Mouse (Mus musculus) forebrain, embryonic 13.5 days (tissue): ENCODE results near the gene Sptssb. TPM values are rescaled to one million over a fixed set of nuclear protein-coding genes. Genes with fewer than 3 reads are reported as not detected.

Experiments used
- ATAC-seq: fragments of 200-750 bp; cut with Nextera tagmentation; 2 replicates; pipeline ENCODE4 v1.8.0; 2017
- H3K27ac ChIP-seq: fragments of 300-500 bp; sonication (generic); 2 replicates; pipeline ENCODE4 v1.5.1; 2015; ENCODE audit warnings: inconsistent platforms, mild to moderate bottlenecking, moderate library complexity
- H3K27me3 ChIP-seq: fragments of 300-500 bp; sonication (generic); 2 replicates; pipeline ENCODE4 v1.6.1; 2015; ENCODE audit warnings: mild to moderate bottlenecking, inconsistent platforms
- H3K36me3 ChIP-seq: fragments of 300-500 bp; sonication (generic); 2 replicates; pipeline ENCODE4 v1.6.1; 2015; ENCODE audit warnings: mild to moderate bottlenecking, inconsistent platforms; ENCODE audit not compliant: poor library complexity, severe bottlenecking
- H3K4me1 ChIP-seq: fragments of 300-500 bp; sonication (generic); 2 replicates; pipeline ENCODE4 v1.6.1; 2015; ENCODE audit warnings: inconsistent platforms
- H3K4me2 ChIP-seq: fragments of 300-500 bp; sonication (generic); 2 replicates; pipeline ENCODE4 v1.6.1; 2015; ENCODE audit warnings: inconsistent platforms, mild to moderate bottlenecking, moderate library complexity
- H3K4me3 ChIP-seq: fragments of 300-500 bp; sonication (generic); 2 replicates; pipeline ENCODE4 v1.5.1; 2015; ENCODE audit warnings: mild to moderate bottlenecking, inconsistent platforms
- H3K9ac ChIP-seq: fragments of 300-500 bp; sonication (generic); 2 replicates; pipeline ENCODE4 v1.6.1; 2015; ENCODE audit warnings: mild to moderate bottlenecking, inconsistent platforms
- H3K9me3 ChIP-seq: fragments of 300-500 bp; sonication (generic); replicated peaks from 2 replicates; pipeline ENCODE4 v1.6.1; 2016; ENCODE audit warnings: inconsistent platforms
- WGBS: fragments of 180-500 bp; shearing (Covaris S2); methylation state at CpG from one replicate; pipeline ENCODE4 v1.1.7; 2015; 5-methylcytosine and 5-hydroxymethylcytosine counted together
- polyA plus RNA-seq: library from polyadenylated mRNA; unstranded; fragments of >200 nt; fragmentation: Nextera tagmentation; extraction: Ambion mirVana; gene quantifications from 2 replicates; pipeline ENCODE4 v1.2.1, GENCODE M21; 2015

The Sptssb gene
- polyA plus RNA-seq, 1 experiment from 2014 or later = not detected

DNA sequence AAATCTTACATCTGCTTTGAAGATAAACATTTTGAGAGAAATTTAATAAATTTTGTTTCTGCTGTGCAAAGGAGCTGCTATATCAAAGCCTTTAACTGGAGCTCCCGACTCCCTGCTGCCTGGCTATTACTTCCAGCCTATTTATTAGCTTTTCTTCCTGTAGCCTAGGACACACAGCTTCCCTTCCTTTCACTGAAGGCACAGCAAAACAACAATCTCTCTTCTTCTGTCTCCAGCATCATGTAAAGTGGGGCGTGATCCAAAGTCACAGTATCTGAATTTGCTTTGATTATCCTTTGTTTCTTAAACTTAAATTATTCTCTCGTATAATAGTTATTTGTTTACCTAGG lies 39.9 kb downstream of the Sptssb start:
- H3K27ac ChIP-seq = no peak overlapping the region
- H3K36me3 ChIP-seq = no peaks in the 10 kb centered on the region
- ATAC-seq = no peak
- no peaks in the 10 kb centered on the region for H3K4me1 ChIP-seq
- no peak overlapping the region for H3K4me3 ChIP-seq
- WGBS = 28% methylated on average over 3 of the region's 3 CpGs
- H3K9me3 ChIP-seq = no peaks in the 10 kb centered on the region
- no peak overlapping the region for H3K4me2 ChIP-seq
- H3K9ac ChIP-seq = no peak overlapping the region
- H3K27me3 ChIP-seq = no peaks in the 10 kb centered on the region

- Histone ChIP-seq H3K4me3 (no peak overlapping the region), H3K27ac (no peak overlapping the region), H3K36me3 (no peaks in the 10 kb centered on the region), H3K4me1 (no peaks in the 10 kb centered on the region), H3K9ac (no peak overlapping the region), H3K27me3 (no peaks in the 10 kb centered on the region), H3K4me2 (no peak overlapping the region), H3K9me3 (no peaks in the 10 kb centered on the region)
- WGBS = 75% methylated on average over 7 of the region's 7 CpGs
- ATAC-seq = no peak
Observed at GRCm38 (mm10) chr3:69819146-69819850, 40.4 kb downstream of the Sptssb start.

GRCm38 (mm10) chr3:69818466-69818865 lies 41.3 kb downstream of the Sptssb start:
- H3K9me3 ChIP-seq = no peaks in the 10 kb centered on the region
- no peaks in the 10 kb centered on the region for H3K27me3 ChIP-seq
- no peak overlapping the region for H3K4me3 ChIP-seq
- no peaks in the 10 kb centered on the region for H3K4me1 ChIP-seq
- H3K36me3 ChIP-seq = no peaks in the 10 kb centered on the region
- no peak for ATAC-seq
- 68% methylated on average over 5 of the region's 5 CpGs for WGBS
- no peak overlapping the region for H3K9ac ChIP-seq
- H3K27ac ChIP-seq = no peak overlapping the region
- H3K4me2 ChIP-seq = no peak overlapping the region

GRCm38 (mm10) chr3:69816547-69816946 lies 43.2 kb downstream of the Sptssb start:
- 90% methylated on average over 2 of the region's 2 CpGs for WGBS

DNA sequence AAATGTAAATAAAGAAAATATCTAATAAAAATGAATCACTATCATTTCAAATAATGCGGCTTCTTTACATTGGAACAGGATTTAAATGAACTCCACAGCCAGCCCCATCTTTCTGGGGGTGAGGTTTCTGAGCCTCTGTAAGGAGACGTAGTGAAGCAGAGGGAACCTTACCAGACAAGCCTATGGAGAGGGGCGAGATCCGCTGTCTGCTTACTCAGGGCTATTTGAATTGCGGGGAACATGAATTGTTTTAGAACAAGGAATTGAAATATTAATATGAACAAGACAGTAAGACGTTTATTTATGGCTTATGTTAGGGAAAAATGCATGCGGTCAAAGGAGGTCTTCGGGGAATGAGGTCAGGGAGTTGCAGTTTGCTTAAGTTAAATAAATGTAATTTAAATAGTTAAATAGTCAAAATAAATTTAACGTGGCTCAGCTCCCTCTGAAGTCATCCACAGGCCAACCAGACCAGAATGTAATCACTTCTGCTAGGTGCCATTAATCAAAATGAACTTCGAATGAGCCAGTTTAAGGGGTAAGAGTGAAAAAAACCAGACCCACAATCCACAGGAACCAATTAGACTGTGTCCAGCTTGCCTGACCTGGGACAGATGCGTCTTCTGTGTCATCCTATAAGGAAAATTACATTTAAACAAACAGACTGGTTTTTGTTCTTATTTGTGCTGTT lies 46.6 kb downstream of the Sptssb start:
- Histone ChIP-seq H3K36me3 (no peaks in the 10 kb centered on the region), H3K4me2 (no peak overlapping the region), H3K27ac (no peak overlapping the region), H3K27me3 (no peaks in the 10 kb centered on the region), H3K9ac (no peak overlapping the region), H3K9me3 (no peaks in the 10 kb centered on the region), H3K4me1 (no peaks in the 10 kb centered on the region), H3K4me3 (no peak overlapping the region)
- ATAC-seq = no peak
- WGBS = 90% methylated on average over 11 of the region's 11 CpGs

More at GRCm38 (mm10) chr3:69816547-69816946, 43.2 kb downstream of the Sptssb start:
- no peak overlapping the region for H3K9ac ChIP-seq
- H3K4me3 ChIP-seq = no peak overlapping the region
- no peaks in the 10 kb centered on the region for H3K4me1 ChIP-seq
- no peak overlapping the region for H3K27ac ChIP-seq
- H3K27me3 ChIP-seq = no peaks in the 10 kb centered on the region
- no peak overlapping the region for H3K4me2 ChIP-seq
- no peak for ATAC-seq
- H3K9me3 ChIP-seq = no peaks in the 10 kb centered on the region
- H3K36me3 ChIP-seq = no peaks in the 10 kb centered on the region

GRCm38 (mm10) chr3:69812442-69812841 lies 47.3 kb downstream of the Sptssb start:
- Histone ChIP-seq H3K36me3 (no peaks in the 10 kb centered on the region), H3K4me1 (no peaks in the 10 kb centered on the region), H3K4me3 (no peak overlapping the region), H3K27me3 (no peaks in the 10 kb centered on the region), H3K9me3 (no peaks in the 10 kb centered on the region), H3K27ac (no peak overlapping the region), H3K4me2 (no peak overlapping the region), H3K9ac (no peak overlapping the region)
- WGBS = 86% methylated on average over 2 of the region's 2 CpGs
- ATAC-seq = no peak

DNA sequence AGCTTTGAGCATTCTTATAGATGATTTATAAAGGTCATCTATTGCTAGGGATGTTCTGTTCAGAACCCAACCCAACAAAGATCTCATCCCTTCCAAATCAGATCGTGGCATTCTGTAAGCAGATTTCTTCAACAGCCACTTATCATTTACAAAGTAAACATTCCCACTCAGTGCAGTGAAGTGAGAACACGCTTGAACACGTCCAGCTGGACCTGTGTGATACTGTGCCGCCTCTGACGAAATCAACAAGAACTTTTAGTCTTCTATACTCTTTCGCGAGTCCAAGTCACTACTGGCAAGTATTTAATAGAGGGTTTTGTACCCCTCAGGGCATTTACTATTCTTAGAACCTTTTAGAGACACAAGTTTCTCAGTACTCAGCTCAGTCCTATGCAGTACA lies 51.3 kb downstream of the Sptssb start:
- H3K4me2 ChIP-seq = no peak overlapping the region
- 91% methylated on average over 7 of the region's 7 CpGs for WGBS

DNA sequence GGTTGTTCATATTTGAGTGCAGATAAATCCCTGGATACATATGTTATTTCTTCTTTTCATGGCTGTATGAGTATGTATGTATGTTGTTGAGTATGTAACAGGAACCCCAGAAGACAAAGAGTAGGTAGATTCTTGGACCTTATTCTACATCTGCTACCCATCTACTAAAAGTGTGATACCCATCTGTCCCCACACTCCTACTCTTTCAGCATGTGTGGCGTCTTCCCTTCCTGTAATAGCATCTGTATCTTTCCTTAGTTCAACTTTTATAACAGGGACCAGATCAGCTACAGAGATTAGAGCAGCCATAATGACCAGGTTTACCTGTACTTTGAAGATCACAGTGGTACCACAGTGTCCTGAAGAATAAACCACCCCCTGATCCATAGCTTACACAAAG lies 56.6 kb downstream of the Sptssb start:
- no peak for ATAC-seq
- no peak overlapping the region for H3K9ac ChIP-seq
- no peaks in the 10 kb centered on the region for H3K36me3 ChIP-seq
- H3K27me3 ChIP-seq = no peaks in the 10 kb centered on the region
- H3K4me3 ChIP-seq = no peak overlapping the region
- no peak overlapping the region for H3K4me2 ChIP-seq
- no peak overlapping the region for H3K27ac ChIP-seq
- 91% methylated on average over 1 of the region's 1 CpGs for WGBS
- H3K4me1 ChIP-seq = no peaks in the 10 kb centered on the region
- no peaks in the 10 kb centered on the region for H3K9me3 ChIP-seq

More for the DNA sequence above, 51.3 kb downstream of the Sptssb start:
- Histone ChIP-seq H3K4me3 (no peak overlapping the region), H3K27ac (no peak overlapping the region), H3K9me3 (no peaks in the 10 kb centered on the region), H3K27me3 (no peaks in the 10 kb centered on the region), H3K9ac (no peak overlapping the region), H3K4me1 (no peaks in the 10 kb centered on the region), H3K36me3 (no peaks in the 10 kb centered on the region)
- no peak for ATAC-seq

DNA sequence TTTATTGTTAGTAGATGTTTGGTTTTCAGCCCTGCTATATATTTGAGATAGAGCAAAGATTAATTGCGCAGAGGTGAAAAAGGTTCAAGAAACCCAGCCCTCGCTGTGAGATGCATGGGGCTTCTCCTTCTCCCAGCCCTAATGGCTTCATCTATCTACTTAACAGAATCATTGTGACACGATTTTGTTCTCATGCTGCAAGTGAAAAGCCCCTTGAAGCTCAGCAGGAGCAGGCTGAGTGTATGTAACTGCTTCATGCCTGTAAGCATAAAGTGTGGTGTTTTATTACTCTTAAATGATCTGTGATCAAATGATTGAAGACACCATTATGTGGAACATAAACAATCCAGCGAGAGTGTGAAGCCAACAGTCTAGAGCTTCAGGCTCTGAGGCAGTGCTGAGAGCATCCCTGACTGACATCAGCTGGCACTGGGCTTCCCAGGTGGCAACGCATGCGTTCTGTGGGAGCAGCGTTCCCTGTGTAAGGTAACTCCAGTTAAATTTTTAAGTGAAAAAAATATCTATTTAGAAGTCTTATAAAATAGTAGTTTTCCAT lies 58.8 kb downstream of the Sptssb start:
- no peaks in the 10 kb centered on the region for H3K36me3 ChIP-seq
- no peak overlapping the region for H3K27ac ChIP-seq
- no peak overlapping the region for H3K9ac ChIP-seq
- ATAC-seq = no peak
- no peaks in the 10 kb centered on the region for H3K4me1 ChIP-seq
- H3K4me2 ChIP-seq = no peak overlapping the region
- H3K27me3 ChIP-seq = no peaks in the 10 kb centered on the region
- H3K9me3 ChIP-seq = no peaks in the 10 kb centered on the region
- H3K4me3 ChIP-seq = no peak overlapping the region
- WGBS = 73% methylated on average over 7 of the region's 7 CpGs

DNA sequence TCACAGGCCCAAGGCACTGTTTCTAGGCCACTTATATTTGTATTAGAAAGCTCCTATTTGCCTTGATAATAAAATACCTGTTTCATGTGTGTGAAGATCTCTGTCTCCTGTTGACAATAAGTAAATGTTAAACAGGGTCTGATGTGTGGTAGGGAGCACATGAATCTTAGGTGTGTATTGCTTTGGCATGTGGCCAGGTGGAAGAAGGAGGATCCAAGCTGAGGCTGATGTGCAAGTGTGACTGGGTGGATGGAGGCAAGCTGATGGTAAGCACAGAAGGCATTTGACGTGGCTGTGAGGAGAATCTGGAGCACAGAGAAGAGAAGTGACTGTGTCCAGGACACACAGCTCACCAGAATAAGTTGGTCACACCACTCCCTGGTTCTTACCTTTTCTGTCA lies 60.6 kb downstream of the Sptssb start:
- ATAC-seq = no peak
- H3K9ac ChIP-seq = no peak overlapping the region
- no peak overlapping the region for H3K4me2 ChIP-seq
- no peaks in the 10 kb centered on the region for H3K27me3 ChIP-seq
- no peak overlapping the region for H3K4me3 ChIP-seq
- H3K9me3 ChIP-seq = no peaks in the 10 kb centered on the region
- 83% methylated on average over 1 of the region's 1 CpGs for WGBS
- H3K4me1 ChIP-seq = no peaks in the 10 kb centered on the region
- no peak overlapping the region for H3K27ac ChIP-seq
- H3K36me3 ChIP-seq = no peaks in the 10 kb centered on the region

DNA sequence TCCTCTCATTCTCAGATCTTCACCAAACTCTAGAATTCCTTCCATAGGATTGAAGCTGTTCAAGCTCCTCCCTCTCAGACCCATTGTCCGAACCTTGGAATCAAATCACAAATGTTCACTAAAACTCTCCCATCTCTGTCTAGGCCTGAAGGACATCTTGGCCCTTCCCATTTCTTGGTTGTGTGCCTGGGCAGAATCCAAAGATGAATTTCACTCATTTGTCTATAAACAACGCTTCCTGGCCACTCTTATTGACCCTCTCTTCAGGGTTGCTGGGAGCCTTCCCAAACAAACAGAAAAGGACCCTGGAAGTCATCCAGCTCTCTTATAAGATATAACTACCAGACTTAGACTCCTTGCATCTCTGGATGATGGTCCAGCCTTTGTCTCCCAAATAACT lies 61.8 kb downstream of the Sptssb start:
- no peaks in the 10 kb centered on the region for H3K4me1 ChIP-seq
- no peak overlapping the region for H3K4me2 ChIP-seq
- no peaks in the 10 kb centered on the region for H3K9me3 ChIP-seq
- no peak overlapping the region for H3K27ac ChIP-seq
- no peak overlapping the region for H3K4me3 ChIP-seq
- no peaks in the 10 kb centered on the region for H3K27me3 ChIP-seq
- 88% methylated on average over 2 of the region's 2 CpGs for WGBS
- no peak for ATAC-seq
- H3K36me3 ChIP-seq = no peaks in the 10 kb centered on the region
- H3K9ac ChIP-seq = no peak overlapping the region

DNA sequence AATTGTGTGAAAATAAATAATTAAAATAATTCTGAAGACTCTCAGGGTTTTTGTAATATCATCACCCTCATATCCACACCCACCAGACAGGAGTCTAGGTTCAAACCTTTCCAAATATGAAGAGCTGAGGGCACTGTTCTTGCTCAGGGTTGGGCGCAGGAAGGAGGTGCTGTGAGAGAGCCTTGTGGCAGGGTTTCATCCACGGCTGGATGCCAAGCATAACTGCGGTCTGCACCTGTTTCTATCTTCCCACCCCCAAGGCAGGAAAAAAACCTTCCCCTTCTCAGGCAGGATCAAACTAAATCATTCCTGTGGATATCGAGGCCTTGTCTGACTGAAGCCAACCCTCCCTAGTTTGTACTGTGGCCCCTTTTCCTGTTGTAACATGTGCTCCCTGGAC lies 62.2 kb downstream of the Sptssb start:
- H3K36me3 ChIP-seq = no peaks in the 10 kb centered on the region
- H3K27ac ChIP-seq = no peak overlapping the region
- no peaks in the 10 kb centered on the region for H3K4me1 ChIP-seq
- no peak overlapping the region for H3K4me2 ChIP-seq
- H3K9ac ChIP-seq = no peak overlapping the region
- 88% methylated on average over 4 of the region's 4 CpGs for WGBS
- H3K4me3 ChIP-seq = no peak overlapping the region
- no peaks in the 10 kb centered on the region for H3K9me3 ChIP-seq
- ATAC-seq = no peak
- H3K27me3 ChIP-seq = no peaks in the 10 kb centered on the region
